Mouse (Mus musculus): ENCODE data around the gene 4930564D02Rik. TPM values are rescaled to one million over a fixed set of nuclear protein-coding genes. Genes with fewer than 3 reads are reported as not detected.

The 4930564D02Rik gene
- total RNA-seq, 1 experiment from 2014 or later: not detected

DNA sequence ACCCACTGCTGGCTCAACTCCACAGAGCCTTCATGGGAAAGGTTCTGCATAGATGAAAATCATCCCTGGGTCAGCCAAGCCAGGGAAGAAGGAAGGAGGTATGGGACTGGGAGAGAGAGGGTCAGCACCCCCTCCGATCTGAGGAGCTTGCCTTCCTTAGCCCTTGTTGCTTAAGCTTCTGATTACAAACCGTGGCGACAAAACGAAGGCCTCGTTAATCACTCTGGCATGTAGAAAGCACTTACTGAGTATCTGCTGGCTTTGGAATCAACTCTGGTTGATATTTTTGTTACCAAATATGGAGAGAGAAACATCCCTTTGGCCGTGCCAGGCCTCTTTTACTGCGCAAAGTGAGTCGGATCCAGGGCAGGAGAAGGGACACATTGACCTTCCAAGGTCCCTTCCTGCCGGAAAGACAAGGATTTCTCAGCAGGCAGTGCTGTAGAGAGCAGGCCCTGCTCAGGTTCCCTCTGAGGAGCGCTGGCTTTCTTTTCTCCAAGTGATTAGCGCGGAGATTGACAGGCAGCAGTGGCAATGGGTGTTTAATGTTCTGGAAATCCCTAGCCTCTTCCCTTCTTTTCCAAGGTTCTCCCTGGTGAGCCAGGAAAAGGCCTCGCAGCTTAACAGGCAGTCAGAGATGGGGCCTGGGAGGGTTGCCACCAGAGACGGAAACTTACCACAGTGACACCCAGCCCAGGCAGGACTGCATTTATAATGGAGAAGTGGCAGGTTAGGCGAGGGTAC, 33.1 kb downstream of the 4930564D02Rik start:
- no peak for ATAC-seq (replicated peaks; ENCODE audit: low read depth, poor library complexity, severe bottlenecking)

DNA sequence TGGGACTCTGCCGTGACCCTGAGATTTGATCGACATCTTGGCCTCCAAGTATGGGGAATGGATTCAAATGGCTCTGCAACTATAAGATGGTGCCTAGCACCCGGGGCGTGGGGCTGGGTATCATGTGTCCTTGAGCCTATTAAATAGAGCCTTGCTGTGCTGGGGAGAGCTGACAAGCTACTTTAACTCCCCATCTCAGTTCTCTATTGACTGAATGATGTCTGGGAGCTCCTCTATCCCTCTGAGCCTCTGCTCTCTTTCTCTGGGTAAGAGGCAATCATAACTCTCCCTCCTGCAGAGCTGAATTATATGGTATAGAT, 33.6 kb downstream of the 4930564D02Rik start:
- no peak for ATAC-seq (replicated peaks; ENCODE audit: low read depth, poor library complexity, severe bottlenecking)

DNA sequence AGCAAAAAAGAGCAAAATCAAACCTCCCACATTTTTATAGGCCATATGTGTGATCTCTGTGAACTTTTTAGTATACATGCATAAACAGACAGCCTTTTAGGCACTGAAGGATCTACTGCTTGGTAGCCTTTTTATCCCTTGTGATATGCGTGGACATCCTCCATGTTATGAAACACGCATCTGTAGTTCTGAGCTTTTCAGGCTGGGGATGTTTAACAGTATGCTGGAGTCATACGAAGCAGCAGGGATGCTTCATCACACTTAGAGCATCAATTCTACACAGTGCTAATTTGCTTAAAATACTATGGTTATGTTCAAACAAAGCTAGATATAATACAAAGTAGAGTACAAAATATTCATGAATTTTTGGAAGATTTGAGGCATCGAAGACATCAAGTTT, 39.2 kb downstream of the 4930564D02Rik start:
- ATAC-seq (replicated peaks; ENCODE audit: low read depth, poor library complexity, severe bottlenecking): no peak

DNA sequence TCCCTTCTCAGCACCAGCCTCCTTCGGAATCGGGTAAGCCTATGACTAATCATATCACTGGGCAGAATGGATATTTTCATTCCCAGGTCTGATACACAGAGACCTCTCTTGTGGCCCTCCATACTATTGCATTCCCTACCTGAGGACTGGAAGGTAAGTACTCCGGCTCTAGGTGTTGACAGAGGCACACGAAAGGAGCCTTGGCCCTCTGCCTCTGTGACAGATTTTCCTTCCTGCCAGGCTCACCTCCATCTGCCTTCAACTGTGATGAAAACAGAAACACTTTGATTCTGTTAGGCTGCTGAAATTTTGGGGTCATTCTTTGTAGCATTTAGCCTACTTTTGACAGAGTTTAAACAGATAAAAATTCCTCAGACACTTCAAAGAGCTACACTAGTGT, 47.2 kb downstream of the 4930564D02Rik start:
- no peak for ATAC-seq (replicated peaks; ENCODE audit: low read depth, poor library complexity, severe bottlenecking)

DNA sequence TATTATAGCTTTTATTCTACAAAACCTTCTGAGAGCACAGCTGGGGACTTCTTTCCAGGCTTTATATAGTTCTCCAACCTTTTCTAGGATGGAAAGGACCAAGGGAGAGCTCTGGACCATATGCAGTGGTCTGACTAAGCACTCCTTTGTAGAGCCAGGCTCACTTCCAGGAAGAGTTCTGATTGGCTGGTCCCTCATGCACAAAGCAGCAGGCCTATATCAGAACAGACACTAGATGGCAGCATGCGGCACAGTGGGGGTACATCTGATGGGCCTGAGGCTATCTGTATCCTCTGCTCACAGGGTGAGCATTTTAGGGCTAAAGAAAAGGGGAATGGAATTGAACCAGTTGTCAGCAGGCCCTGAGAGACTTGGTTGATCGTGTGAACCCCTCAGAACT, 47.6 kb downstream of the 4930564D02Rik start:
- peak; percentile 100 for ATAC-seq (replicated peaks; ENCODE audit: low read depth, poor library complexity, severe bottlenecking)

DNA sequence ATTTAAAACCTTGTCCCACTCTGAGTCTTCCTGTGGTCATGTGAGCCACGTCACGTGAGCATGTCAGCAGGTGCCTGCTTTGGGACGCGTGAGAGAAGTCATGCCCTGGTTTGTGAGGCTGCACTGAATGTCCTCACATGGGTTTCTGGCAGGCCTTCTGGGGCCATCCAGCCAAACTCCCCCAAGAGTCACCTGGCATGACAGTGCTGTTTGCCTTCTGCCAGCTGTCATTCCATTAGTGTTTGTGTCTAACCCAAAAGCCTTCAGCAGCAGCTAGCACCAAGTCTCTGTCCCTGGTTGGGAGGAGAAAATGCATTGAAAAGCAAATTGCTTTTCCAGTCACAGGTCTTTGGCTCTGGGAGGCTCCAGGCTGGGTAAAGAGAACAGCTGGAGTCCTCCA, 50.0 kb downstream of the 4930564D02Rik start:
- no peak for ATAC-seq (replicated peaks; ENCODE audit: low read depth, poor library complexity, severe bottlenecking)

DNA sequence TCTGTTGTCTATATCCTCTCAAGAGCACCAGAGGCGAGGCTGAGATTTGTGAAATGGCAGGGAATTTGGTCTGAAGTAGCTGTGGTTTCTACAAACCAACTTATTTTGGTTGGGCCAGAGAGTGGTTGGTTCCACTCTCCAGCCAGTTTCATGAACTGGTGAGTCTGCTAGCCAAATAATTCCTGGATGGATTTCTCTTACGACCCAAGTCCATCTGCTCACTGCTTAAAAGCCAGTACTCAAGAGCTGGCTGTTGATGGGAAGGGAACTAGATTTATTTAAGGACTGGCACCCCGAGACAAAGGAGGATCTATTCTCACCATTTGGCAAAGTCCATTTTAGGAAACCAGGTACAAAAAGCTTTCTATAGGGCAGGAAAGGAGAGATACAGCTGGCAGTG, 57.1 kb downstream of the 4930564D02Rik start:
- no peak for ATAC-seq (replicated peaks; ENCODE audit: low read depth, poor library complexity, severe bottlenecking)

DNA sequence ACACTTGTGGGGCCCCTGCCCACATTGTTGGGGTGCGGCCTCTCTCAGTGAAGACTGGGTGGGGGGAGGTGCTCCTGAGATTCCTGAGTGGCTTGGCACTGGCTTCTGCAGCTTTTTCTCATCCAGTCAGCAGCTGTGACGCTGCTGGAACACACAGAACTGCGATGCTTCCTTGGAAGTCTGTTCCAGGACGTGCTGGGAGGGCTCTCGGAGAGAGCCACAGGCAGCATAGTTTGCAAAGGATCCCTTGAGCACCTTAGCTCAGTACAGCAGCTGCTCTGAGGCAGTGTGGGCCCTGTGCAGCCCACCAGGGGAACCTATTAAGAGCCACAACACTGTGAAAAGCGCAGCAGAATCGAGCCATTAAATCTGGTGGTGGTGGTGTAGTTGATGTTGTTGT, 61.2 kb downstream of the 4930564D02Rik start:
- no peak for ATAC-seq (replicated peaks; ENCODE audit: low read depth, poor library complexity, severe bottlenecking)

Other genes starting within 250 kb of the 4930564D02Rik start
- gene Mov10, start 248.3 kb upstream of the 4930564D02Rik start, total RNA-seq (2017): 6.0 and 8.6 TPM in 2 replicates
- 21.7 and 25.1 TPM in 2 replicates for gene St7l, start 202.8 kb upstream of the 4930564D02Rik start, total RNA-seq (2017)
- 193 and 203 TPM in 2 replicates for gene Capza1, start 202.3 kb upstream of the 4930564D02Rik start, total RNA-seq (2017)
- gene Wnt2b, start 104.9 kb upstream of the 4930564D02Rik start, total RNA-seq (2017): under 0.01 TPM in 1 of 2 replicates, not detected in the other
- gene Cttnbp2nl, start 13.7 kb upstream of the 4930564D02Rik start, total RNA-seq (2017): under 0.01 and 0.10 TPM in 2 replicates